Mouse (Mus musculus) thymus, adult 2 months (tissue): ENCODE measurements at regions not wholly inside any gene's neighbourhood (a gene's known extent, or its start where the extent isn't known, plus 50 kb on each side); places are given as distances from the start of the nearest gene placed in this dataset.

ENCODE experiments used
- CTCF ChIP-seq: fragments of 200-500 bp; IDR thresholded peaks from 2 replicates; pipeline ENCODE4 v1.5.1; 2012; ENCODE audit warnings: mild to moderate bottlenecking, control low read depth, low read length, moderate library complexity, borderline replicate concordance; ENCODE audit not compliant: control insufficient read depth, poor library complexity, insufficient read depth; ENCODE audit errors: extremely low read depth
- POLR2A ChIP-seq: fragments of 200-500 bp; IDR thresholded peaks from 2 replicates; pipeline ENCODE4 v1.6.1; 2012; ENCODE audit warnings: mild to moderate bottlenecking, low read length, control low read depth, moderate library complexity; ENCODE audit not compliant: control insufficient read depth, poor library complexity, insufficient read depth; ENCODE audit errors: extremely low read depth

DNA sequence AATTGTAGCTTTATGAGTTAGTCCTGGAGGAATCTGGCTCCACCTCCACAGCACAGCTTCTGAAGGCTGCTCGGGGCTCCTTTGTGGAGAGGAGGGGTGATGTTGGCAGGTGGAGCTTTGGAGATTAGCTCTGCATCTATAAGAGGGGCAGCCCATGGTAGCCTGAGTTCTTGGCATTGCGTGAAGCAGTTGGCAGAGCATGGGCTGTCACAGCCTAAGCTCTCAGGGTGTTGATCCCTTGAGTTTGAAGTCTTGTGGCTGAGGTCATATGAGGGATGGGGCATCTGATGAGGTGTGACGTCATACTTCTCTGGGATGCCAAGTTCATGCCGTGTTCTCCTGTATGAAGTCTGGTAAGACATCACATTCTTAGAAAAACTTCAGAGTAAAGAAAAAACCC, 109.5 kb downstream of the Sec23ip start:
- TF ChIP-seq POLR2A = no peak
- no peak for TF ChIP-seq CTCF
